Mouse (Mus musculus): ENCODE measurements at regions not wholly inside any gene's neighbourhood (a gene's known extent, or its start where the extent isn't known, plus 50 kb on each side); places are given as distances from the start of the nearest gene placed in this dataset.

- DNase-seq (ENCODE audit: low spot score) = no peak
Observed at GRCm38 (mm10) chr3:45523281-45523680, 145.1 kb downstream of the Pcdh10 start.

DNA sequence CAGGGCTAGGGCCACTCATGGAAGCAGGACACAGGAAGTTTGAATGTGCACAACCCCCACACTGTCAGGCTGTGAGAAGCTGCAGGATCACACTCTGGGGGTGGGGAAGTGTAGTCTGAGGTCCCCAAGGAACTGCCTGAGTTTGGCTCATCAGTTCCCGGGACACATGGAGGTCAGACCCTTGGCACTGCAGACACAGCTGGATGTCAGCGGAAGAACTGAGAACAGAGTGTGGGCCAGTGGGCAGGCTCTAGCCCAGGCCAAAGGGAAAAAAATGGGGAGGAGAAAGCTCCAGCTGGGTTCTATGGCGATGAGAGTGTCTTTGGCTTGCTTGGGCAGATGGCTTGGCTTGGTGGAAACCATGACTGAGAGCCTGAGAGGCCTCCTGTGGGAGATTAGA lies 168.9 kb downstream of the Pcdh10 start:
- no peak for DNase-seq (ENCODE audit: low spot score)

- DNase-seq (ENCODE audit: low spot score) = peak; percentile 2
Observed at GRCm38 (mm10) chr3:45555736-45556135, 177.5 kb downstream of the Pcdh10 start.

DNA sequence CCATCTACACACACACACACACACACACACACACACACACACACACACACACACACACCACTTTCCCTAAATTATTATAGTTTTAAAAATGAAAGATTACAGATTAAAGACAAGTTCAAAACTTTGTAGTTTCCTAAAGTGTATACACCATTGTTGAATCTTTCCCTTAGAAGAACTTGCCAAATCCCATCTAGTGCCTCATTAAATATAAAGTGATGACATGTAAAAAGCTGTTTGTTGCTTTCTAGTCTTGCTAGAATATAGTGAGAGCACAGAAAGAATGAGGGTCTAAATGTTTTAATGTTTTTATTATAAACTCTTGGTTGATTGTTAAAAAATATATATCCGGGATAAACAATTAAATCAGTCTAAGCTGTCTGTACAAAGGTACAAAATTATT lies 194.8 kb downstream of the Pcdh10 start:
- DNase-seq (ENCODE audit: low spot score) = no peak

DNA sequence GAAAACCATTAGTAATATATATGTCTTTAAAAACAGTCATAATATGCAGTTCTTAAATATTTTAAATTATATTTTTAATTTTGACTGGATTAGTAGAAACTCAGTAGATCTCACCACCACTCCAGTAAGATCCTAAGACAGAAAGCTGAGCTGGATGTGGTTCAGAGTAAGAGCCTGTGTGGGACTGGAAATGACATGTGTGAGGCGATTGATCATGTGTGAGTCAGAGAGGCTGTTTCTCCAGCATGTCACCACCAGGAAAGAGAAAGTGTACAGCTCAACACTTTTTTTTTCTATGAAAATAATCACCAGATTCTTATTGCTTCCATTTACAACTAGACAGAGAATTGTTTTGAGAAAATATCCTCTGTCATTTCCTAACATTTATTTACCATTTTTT lies 198.8 kb downstream of the Pcdh10 start:
- DNase-seq (ENCODE audit: low spot score) = no peak

GRCm38 (mm10) chr3:45593561-45593960 lies 215.4 kb downstream of the Pcdh10 start:
- no peak for DNase-seq (ENCODE audit: low spot score)

DNA sequence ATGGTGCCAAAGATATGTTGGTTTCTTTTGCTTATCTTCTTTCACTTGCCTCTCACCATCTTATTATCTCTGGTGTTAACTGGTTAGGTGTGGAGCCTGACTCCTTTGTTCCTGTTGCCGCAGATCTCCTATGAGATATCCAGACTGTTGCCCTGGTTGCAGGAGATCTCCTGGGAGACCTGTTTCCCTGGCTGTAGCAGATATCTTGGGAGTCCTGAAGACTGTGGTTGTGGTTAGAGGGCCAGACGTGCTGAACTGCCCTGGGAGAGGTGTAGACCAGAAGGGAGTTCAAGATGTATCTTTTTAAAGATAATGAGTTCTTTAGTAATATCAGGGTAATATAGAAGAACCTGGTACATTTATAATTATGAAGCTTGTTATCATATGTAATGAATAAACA lies 224.1 kb downstream of the Pcdh10 start:
- no peak for DNase-seq (ENCODE audit: low spot score)

- no peak for DNase-seq (ENCODE audit: low spot score)
Observed at GRCm38 (mm10) chr3:45603151-45603550, 225.0 kb downstream of the Pcdh10 start.

DNA sequence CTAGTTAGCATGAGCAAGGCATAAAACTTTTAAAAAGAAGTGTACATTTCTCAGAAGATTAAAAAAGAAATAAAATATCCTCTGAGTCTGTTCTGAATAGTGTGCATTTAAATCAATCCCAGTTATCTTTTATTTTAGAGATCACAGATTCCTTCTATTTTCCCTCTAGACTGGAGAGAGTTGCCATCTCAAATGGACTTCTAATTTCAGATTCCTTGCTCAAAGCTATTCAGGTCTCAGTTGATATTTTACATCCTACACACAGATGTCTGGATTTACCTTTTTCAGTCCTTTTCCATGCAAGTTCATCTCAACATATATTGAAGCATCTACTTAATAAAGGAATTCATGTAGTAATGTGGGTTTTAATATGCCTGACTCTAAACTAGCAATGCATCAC lies 242.5 kb downstream of the Pcdh10 start:
- DNase-seq (ENCODE audit: low spot score) = no peak

GRCm38 (mm10) chr3:45645856-45646450 lies 267.8 kb downstream of the Pcdh10 start:
- no peak for DNase-seq (ENCODE audit: low spot score)

DNA sequence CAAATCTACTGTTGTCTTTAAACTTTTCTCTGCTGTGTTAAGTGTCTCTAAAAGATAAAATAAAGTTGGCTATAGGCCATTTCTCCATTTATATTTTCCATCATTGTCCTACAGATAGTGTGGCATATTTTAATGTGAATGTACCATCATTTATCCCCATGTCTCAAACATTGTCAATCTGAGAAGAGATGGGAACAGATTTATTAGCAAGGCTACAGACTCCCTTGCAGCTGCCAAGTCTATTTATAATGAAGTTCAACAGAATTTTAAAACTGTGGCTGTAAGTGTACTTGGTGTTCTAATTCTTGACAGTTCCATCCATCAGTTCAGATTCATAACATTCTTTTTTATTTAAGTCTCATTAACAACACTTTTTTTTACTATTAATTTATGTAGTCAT lies 271.2 kb downstream of the Pcdh10 start:
- DNase-seq (ENCODE audit: low spot score) = no peak

- no peak for DNase-seq (ENCODE audit: low spot score)
Observed at GRCm38 (mm10) chr3:45657023-45657422, 278.8 kb downstream of the Pcdh10 start.

- no peak for DNase-seq (ENCODE audit: low spot score)
Observed at GRCm38 (mm10) chr3:45658093-45658776, 280.0 kb downstream of the Pcdh10 start.

DNA sequence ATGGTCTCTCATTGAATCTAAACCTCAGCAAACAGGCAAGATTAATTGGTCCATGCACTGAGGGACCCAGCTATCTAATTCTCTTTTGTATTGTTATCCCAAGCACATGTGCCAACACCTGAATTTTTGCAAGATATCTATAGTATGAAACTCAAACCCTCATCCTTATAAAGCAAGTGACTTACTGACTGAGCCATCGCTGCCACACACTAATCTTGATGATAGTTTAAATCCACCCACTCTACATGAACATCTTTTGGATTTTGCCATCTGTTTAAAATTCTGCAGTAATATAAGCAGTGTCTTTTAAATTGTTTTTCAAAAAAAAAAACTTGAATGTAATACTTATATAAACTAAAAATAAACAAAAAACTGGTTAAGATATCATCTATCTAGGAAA lies 280.9 kb downstream of the Pcdh10 start:
- DNase-seq (ENCODE audit: low spot score) = no peak

DNA sequence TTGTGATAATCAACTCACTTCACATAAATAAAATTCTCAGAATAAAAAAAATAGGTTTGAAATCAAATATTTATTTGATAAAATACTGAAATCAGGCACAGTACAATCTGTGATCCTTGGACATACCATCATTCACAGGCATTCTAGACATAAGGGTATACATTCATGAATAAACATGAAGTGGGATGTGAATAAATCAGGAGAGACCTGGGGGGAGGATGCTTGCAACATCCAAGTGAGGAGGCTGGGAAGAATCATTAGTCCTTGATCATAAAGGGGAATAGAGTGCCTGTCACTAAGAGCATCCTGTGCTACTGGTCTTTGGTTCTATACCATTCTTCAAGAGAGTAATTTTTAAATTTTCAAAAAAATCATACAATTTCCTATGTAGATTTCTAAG lies 292.2 kb downstream of the Pcdh10 start:
- no peak for DNase-seq (ENCODE audit: low spot score)

- no peak for DNase-seq (ENCODE audit: low spot score)
Observed at GRCm38 (mm10) chr3:45677672-45678071, 299.5 kb downstream of the Pcdh10 start.

- DNase-seq (ENCODE audit: low spot score) = no peak
Observed at GRCm38 (mm10) chr3:45681410-45681809, 303.2 kb downstream of the Pcdh10 start.

- no peak for DNase-seq (ENCODE audit: low spot score)
Observed at GRCm38 (mm10) chr3:45707891-45708290, 329.7 kb downstream of the Pcdh10 start.
